Mouse (Mus musculus) G1E (cell line): ENCODE measurements around the gene Crtc1. TPM values are rescaled to one million over a fixed set of nuclear protein-coding genes. Genes with fewer than 3 reads are reported as not detected.

Experiments
- ATAC-seq: 2 replicates; pipeline ENCODE4 v1.8.0; 2016; ENCODE audit warnings: mild to moderate bottlenecking; ENCODE audit not compliant: insufficient number of reproducible peaks, poor library complexity, low FRiP score, severe bottlenecking; ENCODE audit errors: extremely low read depth
- DNase-seq: peaks from one replicate; pipeline ENCODE4 v3.0.0; 2012; ENCODE audit warnings: low spot score
- H3K27me3 ChIP-seq: 2 replicates; pipeline ENCODE4 v1.6.1; 2012; ENCODE audit warnings: mild to moderate bottlenecking, low read length, inconsistent platforms; ENCODE audit not compliant: insufficient read depth
- H3K36me3 ChIP-seq: replicated peaks from 2 replicates; pipeline ENCODE3; 2012; ENCODE audit warnings: mild to moderate bottlenecking, inconsistent platforms
- H3K4me1 ChIP-seq: 2 replicates; pipeline ENCODE4 v1.6.1; 2012; ENCODE audit warnings: low read depth, low read length, inconsistent platforms, mixed read lengths; ENCODE audit not compliant: insufficient read depth
- H3K4me3 ChIP-seq: 2 replicates; pipeline ENCODE4 v1.5.1; 2012; ENCODE audit warnings: low read depth, mild to moderate bottlenecking, inconsistent platforms, low read length, moderate library complexity, mixed read lengths
- H3K9me3 ChIP-seq: replicated peaks from 2 replicates; pipeline ENCODE4 v1.6.1; 2012; ENCODE audit warnings: inconsistent platforms
- CTCF ChIP-seq: IDR thresholded peaks from 2 replicates; pipeline ENCODE4 v1.5.1; 2012; ENCODE audit warnings: low read depth, low read length, inconsistent platforms, mixed read lengths
- GATA1 ChIP-seq: IDR thresholded peaks from 2 replicates; pipeline ENCODE4 v1.6.1; 2012; ENCODE audit warnings: borderline replicate concordance, low read length, inconsistent platforms, mixed read lengths
- GATA2 ChIP-seq: IDR thresholded peaks from 2 replicates; pipeline ENCODE4 v1.6.1; 2012; ENCODE audit warnings: low read depth, low read length, inconsistent platforms, borderline replicate concordance
- POLR2AphosphoS5 ChIP-seq: IDR thresholded peaks from 2 replicates; pipeline ENCODE4 v1.6.1; 2012; ENCODE audit warnings: low read depth, low read length, inconsistent platforms; ENCODE audit not compliant: insufficient replicate concordance
- TAL1 ChIP-seq: conservative IDR thresholded peaks from 2 replicates; pipeline ENCODE4 v1.6.1; 2012; ENCODE audit warnings: low read depth, low read length, inconsistent platforms, mixed read lengths
- polyA plus RNA-seq: library from polyadenylated mRNA; stranded (reverse); fragments of >175 nt; gene quantifications from 2 replicates; pipeline ENCODE4 v1.2.3, GENCODE M21; 2012
- total RNA-seq, 2 experiments: library from RNA; stranded (forward) in 1 of 2; stranded (reverse) in 1 of 2; fragments of 200-1000 nt in 1 of 2; fragments of >200 nt in 1 of 2; fragmentation: Nextera tagmentation in 1 of 2; gene quantifications; 2 replicates each; pipeline ENCODE4 v1.2.3; 2014 to 2017

Gene Crtc1
- total and polyA plus RNA-seq, 3 experiments, result 1.4 to 17.6 (median 15.3) TPM

DNA sequence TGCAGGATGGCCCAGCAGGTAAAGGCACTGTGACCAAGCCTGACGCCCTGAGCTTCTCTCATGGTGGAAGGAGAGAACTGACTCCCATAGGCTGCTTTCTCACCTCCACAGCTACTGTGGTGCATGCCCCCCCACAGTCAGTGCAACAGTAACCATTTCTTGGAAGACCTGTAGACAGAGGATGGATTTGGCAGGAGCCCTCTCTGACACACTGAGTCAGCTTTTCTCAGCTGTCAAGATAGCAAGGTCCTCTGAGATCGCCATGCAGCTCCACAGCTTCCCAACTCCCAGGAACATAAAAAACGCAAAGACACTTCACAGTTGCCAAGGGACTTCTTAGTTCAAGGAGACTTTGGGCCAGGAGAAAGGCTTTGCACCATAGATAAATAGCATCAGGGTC is 19.1 kb upstream of the Crtc1 start:
- no peak for DNase-seq
- H3K27me3 ChIP-seq, result no peaks in the 10 kb centered on the region
- TF ChIP-seq CTCF, result no peak
- H3K9me3 ChIP-seq, result peaks cover 7% of the 10 kb centered on the region
- peaks cover 45% of the 10 kb centered on the region for H3K4me1 ChIP-seq
- ATAC-seq, result no peak
- peaks cover 92% of the 10 kb centered on the region for H3K36me3 ChIP-seq
- no peak overlapping the region for H3K4me3 ChIP-seq

DNA sequence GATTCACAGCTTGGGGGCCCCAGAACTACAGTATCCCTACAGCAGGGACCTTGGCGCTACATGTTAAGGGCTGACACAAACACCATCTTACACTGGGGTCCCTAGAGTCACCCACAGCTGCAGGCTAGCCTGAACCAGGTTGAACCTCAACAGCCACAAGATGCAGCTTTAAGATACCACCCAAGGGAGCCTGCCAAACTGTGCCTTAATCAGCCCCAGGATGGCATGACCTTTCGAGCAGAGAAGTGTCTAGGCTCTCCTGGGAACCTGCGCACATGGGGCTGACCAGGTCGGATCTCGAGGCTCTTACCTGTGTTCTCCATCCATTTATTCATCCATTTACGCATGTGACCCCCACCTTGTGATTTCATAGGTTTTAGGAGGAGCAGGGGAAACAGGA is 18.5 kb upstream of the Crtc1 start:
- H3K4me1 ChIP-seq, result peaks cover 49% of the 10 kb centered on the region
- peaks cover 7% of the 10 kb centered on the region for H3K9me3 ChIP-seq
- H3K36me3 ChIP-seq, result peaks cover 94% of the 10 kb centered on the region
- no peak for TF ChIP-seq TAL1
- TF ChIP-seq GATA2, result no peak
- no peak for TF ChIP-seq CTCF
- no peak for TF ChIP-seq GATA1
- no peak for TF ChIP-seq POLR2AphosphoS5
- DNase-seq, result no peak
- H3K4me3 ChIP-seq, result no peak overlapping the region
- no peak for ATAC-seq
- no peaks in the 10 kb centered on the region for H3K27me3 ChIP-seq

DNA sequence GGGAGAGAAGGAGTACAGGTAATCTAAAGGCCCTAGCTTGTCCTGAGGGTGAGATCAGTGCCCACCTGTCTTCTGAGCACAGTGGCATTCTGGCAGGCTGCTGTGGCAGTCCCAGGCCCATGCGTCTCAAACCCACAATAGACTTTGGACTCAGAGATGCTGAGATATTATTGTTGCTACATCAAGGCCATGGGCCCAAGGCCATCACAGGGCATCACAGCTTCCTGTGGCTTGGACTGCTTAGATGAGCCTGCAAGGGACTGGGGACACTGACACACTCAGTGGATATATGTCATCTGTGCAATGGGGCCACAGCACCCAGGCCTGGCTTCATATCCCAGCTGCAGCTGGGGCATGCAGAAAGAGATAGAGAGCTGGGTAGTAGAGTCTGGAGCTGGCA is 17.6 kb upstream of the Crtc1 start:
- TF ChIP-seq TAL1 (no peak), GATA1 (no peak), POLR2AphosphoS5 (no peak), CTCF (no peak), GATA2 (no peak)
- H3K9me3 ChIP-seq, result peaks cover 12% of the 10 kb centered on the region
- H3K36me3 ChIP-seq, result peaks cover 94% of the 10 kb centered on the region
- H3K27me3 ChIP-seq, result peaks cover 4% of the 10 kb centered on the region; the same call in 1 of the 2 replicates
- DNase-seq, result no peak
- ATAC-seq, result no peak
- H3K4me3 ChIP-seq, result no peak overlapping the region
- peaks cover 55% of the 10 kb centered on the region for H3K4me1 ChIP-seq

DNA sequence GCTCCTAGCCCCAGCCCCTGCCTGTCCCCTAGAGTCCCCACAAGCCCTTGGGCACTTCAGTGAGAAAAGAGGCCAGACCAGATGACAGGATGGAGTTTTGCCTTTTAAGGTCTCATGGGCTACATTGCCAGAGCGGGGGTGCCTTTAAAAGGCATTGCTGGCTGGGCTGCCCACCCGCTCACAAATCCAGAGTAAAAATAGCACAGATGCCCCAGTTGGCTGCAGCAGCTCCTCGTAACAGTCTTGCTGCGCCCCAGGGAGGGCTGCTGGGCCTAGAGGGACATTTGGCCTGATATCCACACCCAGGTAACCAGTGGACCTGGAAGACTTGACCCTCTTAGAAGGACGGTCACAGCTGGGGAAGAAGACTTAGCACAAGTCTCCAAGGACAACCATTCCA is 14.5 kb upstream of the Crtc1 start:
- peaks cover 74% of the 10 kb centered on the region for H3K4me1 ChIP-seq
- H3K36me3 ChIP-seq, result peaks cover 95% of the 10 kb centered on the region
- no peak overlapping the region for H3K4me3 ChIP-seq
- ATAC-seq, result no peak
- peaks cover 5% of the 10 kb centered on the region; the same call in 1 of the 2 replicates for H3K27me3 ChIP-seq
- no peak for DNase-seq
- TF ChIP-seq GATA2 (no peak), POLR2AphosphoS5 (no peak), TAL1 (no peak), CTCF (no peak), GATA1 (no peak)
- peaks cover 7% of the 10 kb centered on the region for H3K9me3 ChIP-seq

DNA sequence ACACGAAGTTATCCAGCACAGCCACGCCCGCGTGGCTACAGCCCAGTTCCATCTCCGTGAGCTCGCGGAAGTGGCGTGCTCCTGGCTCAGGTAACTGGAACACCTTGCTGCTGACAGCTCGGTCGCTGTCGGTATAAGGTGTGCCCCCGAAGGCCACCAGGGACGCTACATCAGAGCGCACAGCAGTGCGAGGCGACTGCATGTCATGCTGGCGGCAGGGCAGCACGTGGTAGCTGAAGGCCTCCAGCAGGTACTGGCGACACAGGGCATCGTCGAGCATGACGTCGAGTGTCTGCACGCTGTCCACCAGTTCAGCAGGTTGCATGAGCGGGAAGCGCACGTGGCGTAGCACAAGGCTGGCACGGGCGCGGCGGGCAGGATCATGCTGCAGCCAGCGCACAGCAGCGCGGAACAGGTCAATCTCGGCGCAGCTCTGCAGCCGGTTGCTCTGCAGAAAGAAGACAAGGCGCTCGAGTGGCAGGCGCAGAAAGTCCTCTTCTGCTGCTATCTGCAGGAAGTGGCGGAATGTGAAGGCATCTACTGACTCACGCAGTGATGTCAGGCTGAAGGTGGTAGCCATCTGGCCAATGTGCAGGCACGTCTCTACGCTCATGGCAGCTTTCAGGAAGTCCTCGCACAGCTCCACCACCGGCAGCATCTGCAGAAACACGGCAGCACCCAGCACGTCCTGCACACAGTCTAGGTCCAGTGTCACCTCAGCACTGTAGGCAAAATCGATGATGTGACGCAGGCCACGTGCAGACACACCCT is 13.0 kb upstream of the Crtc1 start:
- no peak for TF ChIP-seq GATA2
- TF ChIP-seq TAL1, result no peak
- TF ChIP-seq CTCF, result no peak
- no peak for TF ChIP-seq GATA1
- TF ChIP-seq POLR2AphosphoS5, result no peak
- peaks cover 77% of the 10 kb centered on the region for H3K4me1 ChIP-seq
- ATAC-seq (no peak), DNase-seq (no peak)
- H3K4me3 ChIP-seq, result peak overlapping the region; percentile 37
- H3K27me3 ChIP-seq, result peaks cover 5% of the 10 kb centered on the region; the same call in 1 of the 2 replicates
- peaks cover 7% of the 10 kb centered on the region for H3K9me3 ChIP-seq
- peaks cover 95% of the 10 kb centered on the region for H3K36me3 ChIP-seq

DNA sequence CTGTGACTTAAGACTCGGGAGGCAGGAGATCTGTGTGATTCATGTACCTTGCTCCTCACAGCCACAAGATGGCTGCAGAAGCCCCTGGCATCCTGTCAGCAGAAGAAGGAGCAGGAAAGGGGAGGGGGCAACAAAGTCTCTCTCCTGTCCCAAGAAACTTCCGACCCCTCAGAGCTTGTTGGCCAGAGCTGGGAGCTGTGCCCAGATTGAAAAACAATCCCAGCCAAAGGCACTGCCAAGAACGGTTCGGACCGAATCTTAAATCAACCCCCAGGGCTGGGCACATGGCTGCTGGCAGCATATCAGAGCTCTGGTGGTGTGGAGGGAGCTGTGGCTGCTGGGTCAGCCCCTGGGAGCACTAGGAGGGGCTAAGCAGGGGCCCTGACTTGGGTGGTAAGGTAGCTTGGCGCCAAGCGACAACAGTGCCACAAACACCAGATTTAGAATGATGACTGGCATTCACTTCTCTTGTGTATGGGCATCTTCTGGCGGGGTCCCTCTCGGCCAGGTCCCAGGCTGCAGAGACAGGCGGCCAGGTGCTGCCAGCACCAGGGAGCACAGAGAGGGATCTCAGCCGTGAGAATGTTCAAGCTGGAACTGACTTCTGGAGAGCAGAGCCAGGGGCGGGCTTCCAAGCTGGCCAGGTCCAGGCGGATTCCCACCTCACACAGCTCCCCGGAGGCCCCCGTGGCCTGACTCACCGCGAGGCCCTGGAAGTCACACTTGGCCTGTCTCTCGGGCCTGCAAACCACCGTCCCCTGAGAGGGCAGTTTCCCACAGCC is 8.5 kb upstream of the Crtc1 start:
- DNase-seq (no peak), ATAC-seq (no peak)
- Histone ChIP-seq H3K36me3 (peaks cover 52% of the 10 kb centered on the region), H3K27me3 (peaks cover 5% of the 10 kb centered on the region; the same call in 1 of the 2 replicates), H3K9me3 (peaks cover 7% of the 10 kb centered on the region), H3K4me3 (no peak overlapping the region), H3K4me1 (peaks cover 74% of the 10 kb centered on the region)
- TF ChIP-seq GATA2 (no peak), GATA1 (no peak)
